Mouse (Mus musculus) macrophage (primary cell): ENCODE data around the gene Tfdp1. TPM values are rescaled to one million over a fixed set of nuclear protein-coding genes. Genes with fewer than 3 reads are reported as not detected.

ENCODE experiments used
- H3K27ac ChIP-seq: fragments of 350-480 bp; formaldehyde crosslinking; 2 replicates; pipeline ENCODE4 v1.9.0; 2021
- H3K36me3 ChIP-seq: fragments of 350-480 bp; formaldehyde crosslinking; 2 replicates; pipeline ENCODE4 v1.9.0; 2021; ENCODE audit errors: inconsistent target
- H3K4me3 ChIP-seq: fragments of 350-480 bp; formaldehyde crosslinking; 2 replicates; pipeline ENCODE4 v1.9.0; 2021; ENCODE audit errors: inconsistent target
- H3K79me2 ChIP-seq: fragments of 350-480 bp; formaldehyde crosslinking; 2 replicates; pipeline ENCODE4 v1.9.0; 2021; ENCODE audit errors: inconsistent target
- WGBS: methylation state at CpG from one replicate; pipeline ENCODE4 v1.1.7; 2026; ENCODE audit warnings: inconsistent platforms; ENCODE audit not compliant: missing documents; 5-methylcytosine and 5-hydroxymethylcytosine counted together
- polyA plus RNA-seq: library from polyadenylated mRNA; stranded (reverse); fragments of 250-400 nt; gene quantifications from 3 replicates; pipeline ENCODE4 v1.2.4, GENCODE M21; 2018; ENCODE audit warnings: inconsistent platforms

Gene Tfdp1
- polyA plus RNA-seq, 1 experiment from 2014 or later: 30.2 TPM

- no peak overlapping the region for H3K4me3 ChIP-seq
Observed at GRCm38 (mm10) chr8:13337678-13338077, 873 bp upstream of the Tfdp1 start.

GRCm38 (mm10) chr8:13338901-13339645 lies 522 bp downstream of the Tfdp1 start:
- WGBS: under 1% methylated on average over 70 of the region's 70 CpGs
- H3K27ac ChIP-seq: no peak overlapping the region
- H3K36me3 ChIP-seq: peaks cover 8% of the 10 kb centered on the region; the same call in 1 of the 2 replicates
- peaks cover 49% of the 10 kb centered on the region for H3K79me2 ChIP-seq
- peak overlapping the region; percentile 50 for H3K4me3 ChIP-seq

More at GRCm38 (mm10) chr8:13337678-13338077, 873 bp upstream of the Tfdp1 start:
- 33% methylated on average over 3 of the region's 3 CpGs for WGBS
- Histone ChIP-seq H3K36me3 (no peaks in the 10 kb centered on the region), H3K79me2 (peaks cover 35% of the 10 kb centered on the region), H3K27ac (no peak overlapping the region)

GRCm38 (mm10) chr8:13339646-13339990 lies 1.1 kb downstream of the Tfdp1 start:
- H3K36me3 ChIP-seq: peaks cover 13% of the 10 kb centered on the region; the same call in 1 of the 2 replicates
- no peak overlapping the region for H3K27ac ChIP-seq
- peak overlapping the region; percentile 50 for H3K4me3 ChIP-seq
- WGBS: 12% methylated on average over 11 of the region's 11 CpGs
- peaks cover 54% of the 10 kb centered on the region for H3K79me2 ChIP-seq

- Histone ChIP-seq H3K79me2 (peaks cover 65% of the 10 kb centered on the region), H3K4me3 (no peak overlapping the region), H3K27ac (no peak overlapping the region), H3K36me3 (peaks cover 13% of the 10 kb centered on the region; the same call in 1 of the 2 replicates)
- WGBS: 94% methylated on average over 8 of the region's 8 CpGs
Observed at GRCm38 (mm10) chr8:13340650-13341049, 2.1 kb downstream of the Tfdp1 start.

- Histone ChIP-seq H3K36me3 (peaks cover 26% of the 10 kb centered on the region), H3K27ac (no peak overlapping the region), H3K4me3 (no peak overlapping the region), H3K79me2 (peaks cover 82% of the 10 kb centered on the region)
- 100% methylated on average over 2 of the region's 2 CpGs for WGBS
Observed at GRCm38 (mm10) chr8:13342340-13342739, 3.8 kb downstream of the Tfdp1 start.

GRCm38 (mm10) chr8:13343134-13343533 lies 4.6 kb downstream of the Tfdp1 start:
- H3K4me3 ChIP-seq: no peak overlapping the region
- peaks cover 33% of the 10 kb centered on the region for H3K36me3 ChIP-seq
- 90% methylated on average over 4 of the region's 4 CpGs for WGBS
- H3K27ac ChIP-seq: no peak overlapping the region
- H3K79me2 ChIP-seq: peaks cover 89% of the 10 kb centered on the region

GRCm38 (mm10) chr8:13350052-13350451 lies 11.5 kb downstream of the Tfdp1 start:
- Histone ChIP-seq H3K4me3 (no peak overlapping the region), H3K27ac (no peak overlapping the region), H3K36me3 (peaks cover 37% of the 10 kb centered on the region), H3K79me2 (peaks cover 100% of the 10 kb centered on the region)
- WGBS: 95% methylated on average over 7 of the region's 7 CpGs

- H3K27ac ChIP-seq: no peak overlapping the region
- H3K79me2 ChIP-seq: peaks cover 100% of the 10 kb centered on the region
- peaks cover 42% of the 10 kb centered on the region for H3K36me3 ChIP-seq
- WGBS: 79% methylated on average over 5 of the region's 5 CpGs
- no peak overlapping the region for H3K4me3 ChIP-seq
Observed at GRCm38 (mm10) chr8:13351593-13351992, 13.0 kb downstream of the Tfdp1 start.

GRCm38 (mm10) chr8:13352601-13353000 lies 14.1 kb downstream of the Tfdp1 start:
- H3K27ac ChIP-seq: no peak overlapping the region
- peaks cover 42% of the 10 kb centered on the region for H3K36me3 ChIP-seq

GRCm38 (mm10) chr8:13353155-13353833 lies 14.7 kb downstream of the Tfdp1 start:
- Histone ChIP-seq H3K27ac (no peak overlapping the region), H3K36me3 (peaks cover 44% of the 10 kb centered on the region), H3K4me3 (no peak overlapping the region), H3K79me2 (peaks cover 99% of the 10 kb centered on the region)
- 47% methylated on average over 9 of the region's 9 CpGs for WGBS

More at GRCm38 (mm10) chr8:13352601-13353000, 14.1 kb downstream of the Tfdp1 start:
- peaks cover 99% of the 10 kb centered on the region for H3K79me2 ChIP-seq
- 79% methylated on average over 8 of the region's 8 CpGs for WGBS
- H3K4me3 ChIP-seq: no peak overlapping the region

- H3K4me3 ChIP-seq: no peak overlapping the region
- WGBS: 72% methylated on average over 4 of the region's 4 CpGs
- H3K36me3 ChIP-seq: peaks cover 50% of the 10 kb centered on the region
- H3K79me2 ChIP-seq: peaks cover 99% of the 10 kb centered on the region
- H3K27ac ChIP-seq: no peak overlapping the region
Observed at GRCm38 (mm10) chr8:13353883-13354282, 15.3 kb downstream of the Tfdp1 start.

- Histone ChIP-seq H3K79me2 (peaks cover 99% of the 10 kb centered on the region), H3K36me3 (peaks cover 38% of the 10 kb centered on the region), H3K4me3 (no peak overlapping the region), H3K27ac (no peak overlapping the region)
- WGBS: 88% methylated on average over 6 of the region's 6 CpGs
Observed at GRCm38 (mm10) chr8:13356221-13356620, 17.7 kb downstream of the Tfdp1 start.

- H3K36me3 ChIP-seq: peaks cover 42% of the 10 kb centered on the region
- H3K79me2 ChIP-seq: peaks cover 99% of the 10 kb centered on the region
- no peak overlapping the region for H3K4me3 ChIP-seq
- H3K27ac ChIP-seq: no peak overlapping the region
- 59% methylated on average over 10 of the region's 10 CpGs for WGBS
Observed at GRCm38 (mm10) chr8:13356681-13357080, 18.1 kb downstream of the Tfdp1 start.

GRCm38 (mm10) chr8:13360213-13360612 lies 21.7 kb downstream of the Tfdp1 start:
- Histone ChIP-seq H3K36me3 (peaks cover 72% of the 10 kb centered on the region), H3K79me2 (peaks cover 99% of the 10 kb centered on the region), H3K27ac (no peak overlapping the region), H3K4me3 (no peak overlapping the region)
- WGBS: 15% methylated on average over 7 of the region's 7 CpGs

- Histone ChIP-seq H3K27ac (no peak overlapping the region), H3K4me3 (no peak overlapping the region), H3K36me3 (peaks cover 73% of the 10 kb centered on the region), H3K79me2 (peaks cover 98% of the 10 kb centered on the region)
- WGBS: 89% methylated on average over 6 of the region's 6 CpGs
Observed at GRCm38 (mm10) chr8:13361865-13362264, 23.3 kb downstream of the Tfdp1 start.
